In genomic region chr19:34483547-34483946, GRCm38 (mm10) we compare ENCODE assay signal across 8 mouse cellular contexts. TPM values are rescaled to one million over a fixed set of nuclear protein-coding genes. Genes with fewer than 3 reads are reported as not detected.
DNase-seq lines count a peak whose midpoint lies in the region; ATAC-seq and TF ChIP-seq lines count a peak whose summit lies in the region.

No protein-coding gene starts in this region.

- H3K9me3 ChIP-seq in liver, postnatal 0 days (ENCODE audit: low read length): no peaks in the 10 kb centered on the region
- H3K9me3 ChIP-seq in liver, embryonic 12.5 days (replicated peaks): no peaks in the 10 kb centered on the region
- H3K9me3 ChIP-seq in limb, embryonic 11.5 days (ENCODE audit: control insufficient read depth, low read length): no peaks in the 10 kb centered on the region
- no peaks in the 10 kb centered on the region for H3K9me3 ChIP-seq in stomach, postnatal 0 days (ENCODE audit: control insufficient read depth, low read length)

- H3K4me3 ChIP-seq in liver, postnatal 0 days (ENCODE audit: low read depth, low read length): no peak overlapping the region
- no peak overlapping the region for H3K4me3 ChIP-seq in liver, embryonic 12.5 days
- H3K4me3 ChIP-seq in limb, embryonic 11.5 days (ENCODE audit: low read depth, low read length): no peak overlapping the region
- H3K4me3 ChIP-seq in stomach, postnatal 0 days (ENCODE audit: low read depth, low read length): no peak overlapping the region

- no peak for TF ChIP-seq EP300 in liver, postnatal 0 days (IDR thresholded peaks at IDR 0.05; ENCODE audit: low read depth)
- TF ChIP-seq EP300 in stomach, postnatal 0 days (optimal IDR thresholded peaks at IDR 0.05): no peak

- ATAC-seq in liver, postnatal 0 days: no peak
- ATAC-seq in liver, embryonic 12.5 days: no peak
- ATAC-seq in limb, embryonic 11.5 days (ENCODE audit: insufficient number of reproducible peaks, low FRiP score, low TSS enrichment, low read depth): no peak
- no peak for ATAC-seq in stomach, postnatal 0 days (ENCODE audit: low FRiP score, low TSS enrichment)

- H3K4me2 ChIP-seq in liver, postnatal 0 days (ENCODE audit: low read depth, low read length): no peak overlapping the region
- H3K4me2 ChIP-seq in liver, embryonic 12.5 days: no peak overlapping the region
- H3K4me2 ChIP-seq in limb, embryonic 11.5 days (ENCODE audit: low read depth, severe bottlenecking): no peak overlapping the region
- no peak overlapping the region for H3K4me2 ChIP-seq in stomach, postnatal 0 days (replicated peaks; ENCODE audit: low read depth)

- no peaks in the 10 kb centered on the region for H3K36me3 ChIP-seq in liver, postnatal 0 days (replicated peaks; ENCODE audit: insufficient read depth, low read length)
- no peaks in the 10 kb centered on the region for H3K36me3 ChIP-seq in liver, embryonic 12.5 days
- no peaks in the 10 kb centered on the region for H3K36me3 ChIP-seq in limb, embryonic 11.5 days (ENCODE audit: control insufficient read depth, insufficient read depth, low read length)
- H3K36me3 ChIP-seq in stomach, postnatal 0 days (ENCODE audit: control insufficient read depth, insufficient read depth, low read length): no peaks in the 10 kb centered on the region

- H3K4me1 ChIP-seq in liver, postnatal 0 days (ENCODE audit: insufficient read depth): no peaks in the 10 kb centered on the region
- H3K4me1 ChIP-seq in liver, embryonic 12.5 days: no peaks in the 10 kb centered on the region
- no peaks in the 10 kb centered on the region for H3K4me1 ChIP-seq in limb, embryonic 11.5 days (ENCODE audit: control insufficient read depth, insufficient read depth, low read length)
- H3K4me1 ChIP-seq in stomach, postnatal 0 days (replicated peaks; ENCODE audit: control insufficient read depth, insufficient read depth): no peaks in the 10 kb centered on the region

- H3K27ac ChIP-seq in liver, postnatal 0 days (ENCODE audit: low read depth): no peak overlapping the region
- no peak overlapping the region for H3K27ac ChIP-seq in liver, embryonic 12.5 days
- no peak overlapping the region for H3K27ac ChIP-seq in limb, embryonic 11.5 days (replicated peaks; ENCODE audit: low read depth, low read length)
- H3K27ac ChIP-seq in stomach, postnatal 0 days (replicated peaks): no peak overlapping the region

- no peaks in the 10 kb centered on the region for H3K27me3 ChIP-seq in liver, postnatal 0 days (ENCODE audit: insufficient read depth, low read length)
- no peaks in the 10 kb centered on the region; the same call in 1 of the 2 replicates for H3K27me3 ChIP-seq in liver, embryonic 12.5 days (replicated peaks)
- no peaks in the 10 kb centered on the region for H3K27me3 ChIP-seq in limb, embryonic 11.5 days (ENCODE audit: control insufficient read depth, insufficient read depth, low read length)
- no peaks in the 10 kb centered on the region for H3K27me3 ChIP-seq in stomach, postnatal 0 days (ENCODE audit: control insufficient read depth, insufficient read depth, low read length)

- WGBS in liver, postnatal 0 days (ENCODE audit: insufficient replicate concordance): 13% methylated on average over 4 of the region's 4 CpGs
- WGBS in liver, embryonic 12.5 days (ENCODE audit: insufficient replicate concordance): 15% methylated on average over 4 of the region's 4 CpGs
- WGBS in limb, embryonic 11.5 days: 18% methylated on average over 4 of the region's 4 CpGs
- 11% methylated on average over 4 of the region's 4 CpGs for WGBS in stomach, postnatal 0 days

- peak; percentile 72 for TF ChIP-seq CTCF in liver, postnatal 0 days (IDR thresholded peaks at IDR 0.05; ENCODE audit: low read depth)
- TF ChIP-seq CTCF in stomach, postnatal 0 days (IDR thresholded peaks at IDR 0.05; ENCODE audit: low read depth): peak; percentile 82

- no peak overlapping the region for H3K9ac ChIP-seq in liver, postnatal 0 days (replicated peaks)
- no peak overlapping the region for H3K9ac ChIP-seq in liver, embryonic 12.5 days
- H3K9ac ChIP-seq in limb, embryonic 11.5 days (ENCODE audit: low read length): no peak overlapping the region
- no peak overlapping the region for H3K9ac ChIP-seq in stomach, postnatal 0 days (ENCODE audit: low read length)

- DNase-seq in cerebellum, adult 9-10 months: peak; percentile 13
- DNase-seq in cerebellum, adult 9-11 months: no peak
- DNase-seq in liver, postnatal 0 days: peak; percentile 26
- peak; percentile 54 for DNase-seq in T-cell, adult 2 months (ENCODE audit: low spot score)
- peak; percentile 30 for DNase-seq in gastrocnemius, postnatal 10 days
- DNase-seq in limb, embryonic 11.5 days (ENCODE audit: low spot score): peak; percentile 32
- peak; percentile 16 for DNase-seq in stomach, postnatal 0 days (ENCODE audit: low spot score)

RNA-seq across cellular contexts. Expression of gene Ch25h, which starts 8.6 kb away (rescaled TPM):
- polyA plus RNA-seq in liver, postnatal 0 days (2015; fragmentation: Nextera tagmentation; extraction: Ambion mirVana): 0.07 TPM in 1 of 2 replicates, not detected in the other
- 0.43 and 0.97 TPM in 2 replicates for polyA plus RNA-seq in liver, embryonic 12.5 days (2016; fragmentation: Nextera tagmentation; extraction: Ambion mirVana)
- under 1 TPM in 1 of 2 experiments, not detected in 1; 0.32 TPM for total RNA-seq in gastrocnemius, postnatal 10 days (2021)
- polyA plus RNA-seq in limb, embryonic 11.5 days (2014; fragmentation: Nextera tagmentation; extraction: Ambion mirVana): 2.5 and 2.7 TPM in 2 replicates
- 3.7 and 4.6 TPM in 2 replicates for polyA plus RNA-seq in stomach, postnatal 0 days (2015; fragmentation: Nextera tagmentation; extraction: Ambion mirVana)

RNA-seq across cellular contexts. Expression of gene Lipa, which starts 43.7 kb away (rescaled TPM):
- polyA plus RNA-seq in liver, postnatal 0 days (2015; fragmentation: Nextera tagmentation; extraction: Ambion mirVana): 139 and 144 TPM in 2 replicates
- 33.4 and 35.0 TPM in 2 replicates for polyA plus RNA-seq in liver, embryonic 12.5 days (2016; fragmentation: Nextera tagmentation; extraction: Ambion mirVana)
- 10 to 100 TPM; 12.5 to 17.1 TPM for total RNA-seq in gastrocnemius, postnatal 10 days (2021)
- polyA plus RNA-seq in limb, embryonic 11.5 days (2014; fragmentation: Nextera tagmentation; extraction: Ambion mirVana): 25.6 and 26.0 TPM in 2 replicates
- polyA plus RNA-seq in stomach, postnatal 0 days (2015; fragmentation: Nextera tagmentation; extraction: Ambion mirVana): 18.1 and 19.1 TPM in 2 replicates
